Mouse (Mus musculus) olfactory bulb, adult 2 months (tissue): Measurements from ENCODE around the gene Gm10392.

Source experiments
- CTCF ChIP-seq: fragments of 200-500 bp; IDR thresholded peaks from 2 replicates; pipeline ENCODE4 v1.5.1; 2012; ENCODE audit warnings: low read depth, mild to moderate bottlenecking, low read length, moderate library complexity; ENCODE audit not compliant: insufficient read depth
- POLR2A ChIP-seq: fragments of 200-500 bp; IDR thresholded peaks from 2 replicates; pipeline ENCODE4 v1.6.1; 2012; ENCODE audit warnings: mild to moderate bottlenecking, low read depth, low read length, moderate library complexity; ENCODE audit not compliant: insufficient read depth

GRCm38 (mm10) chr11:77502481-77502880, 16.5 kb downstream of the Gm10392 start:
- TF ChIP-seq POLR2A (no peak), CTCF (no peak)
